Mouse (Mus musculus) liver, postnatal 0 days (tissue): Measurements from ENCODE around the gene Duxbl2.
"Not testable (repeated sequence)": the region's sequence is repeated elsewhere in the genome, so short reads cannot be mapped to it uniquely, and the experiment has no call there.

ENCODE experiments used
- CTCF ChIP-seq: sonication (generic); IDR thresholded peaks from 2 replicates; pipeline ENCODE4 v1.5.1; 2016; ENCODE audit warnings: antibody characterized with exemption, low read depth
- EP300 ChIP-seq: IDR thresholded peaks from 2 replicates; pipeline ENCODE4 v1.6.1; 2016; ENCODE audit warnings: antibody characterized with exemption, low read depth, mild to moderate bottlenecking

GRCm38 (mm10) chr14:26118550-26119000 is 426 bp downstream of the Duxbl2 start:
- TF ChIP-seq CTCF, EP300: not testable (repeated sequence)
